Mouse (Mus musculus): ENCODE data around the gene Tbl3.

DNA sequence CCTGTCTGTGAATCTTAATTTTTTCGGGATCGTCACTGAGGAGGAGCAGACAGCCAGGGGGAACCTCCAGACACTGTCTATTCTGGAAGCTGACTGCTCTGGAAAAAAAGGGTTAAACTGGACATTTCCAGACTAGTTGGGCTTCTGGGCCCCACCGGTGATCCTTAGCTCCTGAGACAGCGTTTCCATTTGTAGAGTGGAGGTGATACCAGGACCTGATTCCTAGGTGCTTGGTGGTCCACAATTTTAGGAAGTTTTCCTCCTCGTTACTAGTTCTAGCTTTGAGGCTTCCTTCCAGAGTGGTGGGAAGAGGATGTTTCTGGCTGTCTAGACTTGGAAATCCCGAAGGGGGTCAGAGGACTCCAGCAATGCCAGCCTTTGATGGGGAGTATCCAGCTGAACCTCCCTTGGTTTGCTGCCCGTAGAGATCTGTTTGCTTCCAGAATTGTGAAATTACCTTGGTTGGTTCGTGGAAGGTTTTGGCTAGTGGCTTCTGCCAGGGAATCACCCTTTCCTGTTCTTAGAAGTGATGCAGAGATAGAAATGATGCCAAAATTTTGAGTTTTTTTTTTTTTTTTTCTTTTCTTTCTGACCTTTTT is 37.1 kb downstream of the Tbl3 start:
- TF ChIP-seq POLR2A (IDR thresholded peaks at IDR 0.05; ENCODE audit: insufficient read length, low read depth) (no peak), SRF (IDR thresholded peaks at IDR 0.05; ENCODE audit: control insufficient read depth, insufficient read length, low read depth) (no peak), USF1 (IDR thresholded peaks at IDR 0.05; ENCODE audit: low read depth) (no peak), MYOD1 (IDR thresholded peaks at IDR 0.05; ENCODE audit: control insufficient read depth in 1 of 3, insufficient read length in 2 of 3, low read depth in 2 of 3) (no peak), POLR2AphosphoS2 (IDR thresholded peaks at IDR 0.05; ENCODE audit: insufficient read length, low read depth) (no peak), MAX (IDR thresholded peaks at IDR 0.05; ENCODE audit: low read depth) (no peak)

Measured in myocyte (in vitro differentiated cells).